ENCODE assay signal across 8 mouse cellular contexts in genomic region chr17:5923281-5923680, GRCm38 (mm10). TPM values are rescaled to one million over a fixed set of nuclear protein-coding genes. Genes with fewer than 3 reads are reported as not detected.
DNase-seq lines count a peak whose midpoint lies in the region; ATAC-seq and TF ChIP-seq lines count a peak whose summit lies in the region.

No protein-coding gene starts in this region.

- peak; percentile 81 for TF ChIP-seq CTCF in midbrain, postnatal 0 days (IDR thresholded peaks at IDR 0.05)

- H3K27ac ChIP-seq in hindbrain, embryonic 10.5 days: no peak overlapping the region
- H3K27ac ChIP-seq in hindbrain, embryonic 13.5 days: no peak overlapping the region
- H3K27ac ChIP-seq in midbrain, postnatal 0 days (ENCODE audit: low read depth, low read length): no peak overlapping the region

- H3K4me1 ChIP-seq in hindbrain, embryonic 10.5 days (replicated peaks): no peaks in the 10 kb centered on the region
- no peaks in the 10 kb centered on the region for H3K4me1 ChIP-seq in hindbrain, embryonic 13.5 days (replicated peaks)
- no peaks in the 10 kb centered on the region for H3K4me1 ChIP-seq in midbrain, postnatal 0 days (ENCODE audit: insufficient read depth, low read length)

- no peak overlapping the region for H3K4me2 ChIP-seq in hindbrain, embryonic 13.5 days
- no peak overlapping the region for H3K4me2 ChIP-seq in midbrain, postnatal 0 days (ENCODE audit: low read depth, low read length, poor library complexity, severe bottlenecking)

- H3K27me3 ChIP-seq in hindbrain, embryonic 10.5 days (ENCODE audit: insufficient read depth, poor library complexity, severe bottlenecking): no peaks in the 10 kb centered on the region
- no peaks in the 10 kb centered on the region for H3K27me3 ChIP-seq in hindbrain, embryonic 13.5 days
- no peaks in the 10 kb centered on the region for H3K27me3 ChIP-seq in midbrain, postnatal 0 days (ENCODE audit: insufficient read depth, low read length)

- DNase-seq in hindbrain, embryonic 10.5 days (ENCODE audit: low spot score): peak; percentile 32
- peak; percentile 11 for DNase-seq in thymus, postnatal 0 days (ENCODE audit: low spot score)
- DNase-seq in thymus, postnatal 25 days: no peak
- peak; percentile 67 for DNase-seq in midbrain, postnatal 0 days (ENCODE audit: low spot score)

- no peak overlapping the region for H3K9ac ChIP-seq in hindbrain, embryonic 13.5 days
- H3K9ac ChIP-seq in midbrain, postnatal 0 days (replicated peaks; ENCODE audit: low read length, poor library complexity, severe bottlenecking): no peak overlapping the region

- ATAC-seq in hindbrain, embryonic 13.5 days (ENCODE audit: low FRiP score): no peak
- ATAC-seq in frontal cortex, adult (ENCODE audit: low TSS enrichment): peak; percentile 65; the same call in 1 of the 2 replicates
- no peak for ATAC-seq in midbrain, postnatal 0 days (ENCODE audit: low FRiP score)
- ATAC-seq in inflammation-experienced regulatory T-cells, adult 6 months: no peak
- no peak for ATAC-seq in monocyte, adult 5-6 weeks (replicated peaks; ENCODE audit: insufficient number of reproducible peaks, low FRiP score, low TSS enrichment, poor library complexity, severe bottlenecking)

- H3K4me3 ChIP-seq in hindbrain, embryonic 10.5 days: no peak overlapping the region
- no peak overlapping the region for H3K4me3 ChIP-seq in hindbrain, embryonic 13.5 days
- H3K4me3 ChIP-seq in midbrain, postnatal 0 days (ENCODE audit: low read depth, low read length): no peak overlapping the region

- peaks cover 68% of the 10 kb centered on the region for H3K36me3 ChIP-seq in hindbrain, embryonic 10.5 days
- H3K36me3 ChIP-seq in hindbrain, embryonic 13.5 days: peaks cover 40% of the 10 kb centered on the region
- H3K36me3 ChIP-seq in midbrain, postnatal 0 days (ENCODE audit: insufficient read depth, low read length): peaks cover 29% of the 10 kb centered on the region

- no peaks in the 10 kb centered on the region for H3K9me3 ChIP-seq in hindbrain, embryonic 10.5 days
- no peaks in the 10 kb centered on the region for H3K9me3 ChIP-seq in hindbrain, embryonic 13.5 days
- no peaks in the 10 kb centered on the region for H3K9me3 ChIP-seq in midbrain, postnatal 0 days (ENCODE audit: low read length)

- 67% methylated on average over 9 of the region's 9 CpGs for WGBS in hindbrain, embryonic 10.5 days
- WGBS in hindbrain, embryonic 13.5 days: 73% methylated on average over 9 of the region's 9 CpGs
- 76% methylated on average over 9 of the region's 9 CpGs for WGBS in midbrain, postnatal 0 days

RNA-seq across cellular contexts. Expression of gene Synj2, which starts 17.8 kb away (rescaled TPM):
- polyA plus RNA-seq in hindbrain, embryonic 10.5 days (2016; fragmentation: Nextera tagmentation; extraction: Ambion mirVana): 1.6 and 2.4 TPM in 2 replicates
- 0.74 and 1.1 TPM in 2 replicates for polyA plus RNA-seq in hindbrain, embryonic 13.5 days (2015; fragmentation: Nextera tagmentation; extraction: Ambion mirVana)
- 4.2 and 4.5 TPM in 2 replicates for polyA plus RNA-seq in thymus, postnatal 0 days (2015; fragmentation: Nextera tagmentation; extraction: Ambion mirVana)
- total RNA-seq in midbrain, postnatal 0 days (2014; rRNA removed): 3.1 and 4.0 TPM in 2 replicates
- polyA plus RNA-seq in midbrain, postnatal 0 days (2015; fragmentation: Nextera tagmentation; extraction: Ambion mirVana): 1.8 and 2.3 TPM in 2 replicates
- polyA plus RNA-seq in inflammation-experienced regulatory T-cells, adult 6 months (2017; shearing (Covaris generic)): 10 to 100 TPM; 11.8 to 16.8 (median 16.3) TPM
- 0.29 to 4.9 TPM (median 1.4 TPM) in 3 replicates for total RNA-seq in monocyte, adult 5-6 weeks (2017)
